Mouse (Mus musculus): ENCODE results near the gene Ero1l.

Gene Ero1l

GRCm38 (mm10) chr14:45318426-45319236, at the start of gene Ero1l:
Gene Ero1l (minus strand): TSS chr14:45318771.
- CTCF ChIA-PET, result interaction anchor here (0.7 to 4.7 kb wide), 4 partner anchors 10 to 11 kb away, joined by 4 to 67 read pairs (median 28); partner anchors contain the start of gene Psmc6 (in 4 of the 4)
- POLR2A ChIA-PET, result interaction anchor here in 3 of 4 experiments (0.6 to 5.4 kb wide), 36 partner anchors 9 to 339 kb away, joined by 3 to 100 read pairs (median 5); partner anchors contain the start of genes Psmc6 (in 3 of the 3), Gpr137c (in 2 of the 3), Styx (in 2 of the 3) and Txndc16 (in 2 of the 3)

GRCm38 (mm10) chr14:45365196-45365587, 46.6 kb upstream of the Ero1l start:
- POLR2A ChIA-PET, result interaction anchor here in 3 of 4 experiments (0.7 to 8.0 kb wide), 25 partner anchors 8 to 292 kb away, joined by 3 to 101 read pairs (median 5); partner anchors contain the start of genes Psmc6 (in 2 of the 3), Styx (in 2 of the 3), Ddhd1 (in 1 of the 3) and Ero1l (in 1 of the 3)
- CTCF ChIA-PET, result interaction anchor here (0.6 to 3.3 kb wide), 7 partner anchors 21 to 271 kb away, joined by 3 to 14 read pairs (median 3); partner anchors contain the start of gene Psmc6 (in 2 of the 4)

- POLR2A ChIA-PET, result interaction anchor here in 3 of 4 experiments (0.9 to 8.0 kb wide), 25 partner anchors 8 to 293 kb away, joined by 3 to 101 read pairs (median 5); partner anchors contain the start of genes Psmc6 (in 2 of the 3), Styx (in 2 of the 3), Ddhd1 (in 1 of the 3) and Ero1l (in 1 of the 3)
- CTCF ChIA-PET, result interaction anchor here (0.6 to 3.3 kb wide), 10 partner anchors 14 to 272 kb away, joined by 3 to 14 read pairs (median 4); partner anchors contain the start of genes Psmc6 (in 2 of the 4) and Styx (in 1 of the 4)
Observed at GRCm38 (mm10) chr14:45364211-45365195, 45.9 kb upstream of the Ero1l start.

- ChIA-PET POLR2A (interaction anchor here (0.6 to 14.6 kb wide), 61 partner anchors 9 to 307 kb away, joined by 3 to 207 read pairs (median 4); partner anchors contain the start of genes Ddhd1 (in 3 of the 4), Gpr137c (in 3 of the 4), Psmc6 (in 3 of the 4) and Ero1l (in 2 of the 4)), CTCF (interaction anchor here (0.6 to 1.4 kb wide), 7 partner anchors 13 to 214 kb away, joined by 3 to 20 read pairs (median 4); partner anchors contain the start of gene Psmc6 (in 3 of the 4))
Observed at GRCm38 (mm10) chr14:45350931-45351859, 32.6 kb upstream of the Ero1l start, which contains the start of gene Styx. Gene Styx (plus strand): TSS chr14:45351093.

- CTCF ChIA-PET, result interaction anchor here (0.5 to 2.5 kb wide), 51 partner anchors 9 to 1056 kb away, joined by 3 to 67 read pairs (median 4); partner anchors contain the start of genes Ero1l (in 3 of the 4), Styx (in 3 of the 4) and Ddhd1 (in 1 of the 4)
- POLR2A ChIA-PET, result interaction anchor here (0.6 to 11.0 kb wide), 65 partner anchors 8 to 1746 kb away, joined by 3 to 207 read pairs (median 5); partner anchors contain the start of genes Styx (in 4 of the 4), Ero1l (in 3 of the 4), Gpr137c (in 3 of the 4) and Ddhd1 (in 1 of the 4)
Observed at GRCm38 (mm10) chr14:45329589-45330181, 11.1 kb upstream of the Ero1l start, which contains the start of gene Psmc6. Gene Psmc6 (plus strand): TSS chr14:45329788.

- POLR2A ChIA-PET, result interaction anchor here (0.6 to 11.0 kb wide), 62 partner anchors 8 to 1746 kb away, joined by 3 to 207 read pairs (median 6); partner anchors contain the start of genes Ero1l (in 3 of the 4), Gpr137c (in 3 of the 4), Styx (in 3 of the 4) and Ddhd1 (in 1 of the 4)
Observed at GRCm38 (mm10) chr14:45329018-45329588, 10.5 kb upstream of the Ero1l start.

GRCm38 (mm10) chr14:45328072-45328713, 9.6 kb upstream of the Ero1l start:
- CTCF ChIA-PET, result interaction anchor here (0.6 to 2.5 kb wide), 23 partner anchors 9 to 329 kb away, joined by 3 to 67 read pairs (median 6); partner anchors contain the start of genes Ero1l (in 3 of the 4), Styx (in 2 of the 4) and Ddhd1 (in 1 of the 4)
- POLR2A ChIA-PET, result interaction anchor here (0.6 to 11.0 kb wide), 26 partner anchors 9 to 329 kb away, joined by 3 to 207 read pairs (median 14); partner anchors contain the start of genes Ero1l (in 3 of the 4), Gpr137c (in 2 of the 4), Styx (in 2 of the 4) and Txndc16 (in 1 of the 4)

More at GRCm38 (mm10) chr14:45329018-45329588, 10.5 kb upstream of the Ero1l start:
- CTCF ChIA-PET, result interaction anchor here (0.5 to 2.5 kb wide), 58 partner anchors 8 to 1447 kb away, joined by 3 to 67 read pairs (median 4); partner anchors contain the start of genes Ero1l (in 3 of the 4), Styx (in 3 of the 4) and Ddhd1 (in 1 of the 4)

GRCm38 (mm10) chr14:45325471-45325870, 6.9 kb upstream of the Ero1l start:
- POLR2A ChIA-PET, result interaction anchor here in 3 of 4 experiments (0.7 to 2.1 kb wide), 12 partner anchors 9 to 120 kb away, joined by 3 to 5 read pairs (median 3); partner anchors contain the start of genes Styx (in 1 of the 3) and Txndc16 (in 1 of the 3)

GRCm38 (mm10) chr14:45323320-45323719, 4.7 kb upstream of the Ero1l start:
- CTCF ChIA-PET, result no interaction called here

More at GRCm38 (mm10) chr14:45325471-45325870, 6.9 kb upstream of the Ero1l start:
- CTCF ChIA-PET, result interaction anchor here in 3 of 4 experiments (0.5 to 1.8 kb wide), 3 partner anchors 25 to 108 kb away, joined by 3 to 7 read pairs (median 4); partner anchors contain the start of gene Styx (in 1 of the 3)

GRCm38 (mm10) chr14:45322450-45322849, 3.9 kb upstream of the Ero1l start:
- ChIA-PET POLR2A (interaction anchor here in 2 of 4 experiments (1.2 to 2.7 kb wide), 2 partner anchors 10 to 28 kb away, joined by 3 to 10 read pairs; partner anchors contain the start of gene Styx (in 1 of the 2)), CTCF (no interaction called here)

More at GRCm38 (mm10) chr14:45323320-45323719, 4.7 kb upstream of the Ero1l start:
- POLR2A ChIA-PET, result interaction anchor here in 1 of 4 experiments (2.7 kb wide), 1 partner anchor 11 kb away, joined by 10 read pairs; no protein-coding TSS in a partner anchor

- CTCF ChIA-PET, result interaction anchor here in 3 of 4 experiments (0.6 to 4.7 kb wide), 4 partner anchors 8 to 101 kb away, joined by 3 to 67 read pairs (median 22); partner anchors contain the start of gene Psmc6 (in 2 of the 3)
Observed at GRCm38 (mm10) chr14:45321622-45322021, 3.1 kb upstream of the Ero1l start.

GRCm38 (mm10) chr14:45321067-45321466, 2.5 kb upstream of the Ero1l start:
- ChIA-PET POLR2A (interaction anchor here in 3 of 4 experiments (0.8 to 4.9 kb wide), 10 partner anchors 8 to 102 kb away, joined by 3 to 100 read pairs (median 6); partner anchors contain the start of genes Psmc6 (in 3 of the 3), Styx (in 2 of the 3) and Gpr137c (in 1 of the 3)), CTCF (interaction anchor here (0.6 to 4.7 kb wide), 4 partner anchors 8 to 16 kb away, joined by 5 to 67 read pairs (median 26); partner anchors contain the start of gene Psmc6 (in 3 of the 4))

More at GRCm38 (mm10) chr14:45321622-45322021, 3.1 kb upstream of the Ero1l start:
- POLR2A ChIA-PET, result interaction anchor here in 3 of 4 experiments (0.8 to 4.9 kb wide), 8 partner anchors 8 to 102 kb away, joined by 3 to 62 read pairs (median 5); partner anchors contain the start of genes Psmc6 (in 2 of the 3), Gpr137c (in 1 of the 3) and Styx (in 1 of the 3)

GRCm38 (mm10) chr14:45320111-45320510, 1.5 kb upstream of the Ero1l start:
- ChIA-PET POLR2A (interaction anchor here in 3 of 4 experiments (1.0 to 5.4 kb wide), 9 partner anchors 9 to 66 kb away, joined by 3 to 100 read pairs (median 15); partner anchors contain the start of genes Psmc6 (in 2 of the 3) and Styx (in 2 of the 3)), CTCF (interaction anchor here (0.6 to 4.7 kb wide), 4 partner anchors 9 to 17 kb away, joined by 3 to 67 read pairs (median 23); partner anchors contain the start of gene Psmc6 (in 3 of the 4))
